Mouse (Mus musculus): Measurements from ENCODE around the gene Hist1h3d.
"Not testable (repeated sequence)": the region's sequence is repeated elsewhere in the genome, so short reads cannot be mapped to it uniquely, and the experiment has no call there.

GRCm38 (mm10) chr13:23535137-23536075 lies 40.2 kb upstream of the Hist1h3d start, which contains the start of gene Hist1h3g:
- peak; percentile 97 for TF ChIP-seq POLR2AphosphoS5 (IDR thresholded peaks at IDR 0.05; ENCODE audit: insufficient replicate concordance, low read depth, low read length)
- not testable (repeated sequence) for TF ChIP-seq CTCF (IDR thresholded peaks at IDR 0.05; ENCODE audit: low read depth, low read length); TAL1 (conservative IDR thresholded peaks at IDR 0.05; ENCODE audit: low read depth, low read length)
